Mouse (Mus musculus) kidney, embryonic 15.5 days (tissue): ENCODE data around the gene Gabra2. TPM values are rescaled to one million over a fixed set of nuclear protein-coding genes. Genes with fewer than 3 reads are reported as not detected.

Experiments used
- ATAC-seq: fragments of 200-750 bp; cut with Nextera tagmentation; replicated peaks from 2 replicates; pipeline ENCODE4 v1.8.0; 2017; ENCODE audit warnings: moderate TSS enrichment; ENCODE audit not compliant: low FRiP score
- H3K27ac ChIP-seq: fragments of 300-500 bp; sonication (generic); 2 replicates; pipeline ENCODE4 v1.5.1; 2015; ENCODE audit warnings: mild to moderate bottlenecking, inconsistent platforms
- H3K27me3 ChIP-seq: fragments of 300-500 bp; sonication (generic); 2 replicates; pipeline ENCODE4 v1.6.1; 2015; ENCODE audit warnings: inconsistent platforms
- H3K36me3 ChIP-seq: fragments of 300-500 bp; sonication (generic); 2 replicates; pipeline ENCODE4 v1.6.1; 2015; ENCODE audit warnings: inconsistent platforms
- H3K4me1 ChIP-seq: fragments of 300-500 bp; sonication (generic); 2 replicates; pipeline ENCODE4 v1.6.1; 2015; ENCODE audit warnings: inconsistent platforms
- H3K4me2 ChIP-seq: fragments of 300-500 bp; sonication (generic); 2 replicates; pipeline ENCODE4 v1.6.1; 2015; ENCODE audit warnings: moderate library complexity, mild to moderate bottlenecking, inconsistent platforms
- H3K4me3 ChIP-seq: fragments of 300-500 bp; sonication (generic); replicated peaks from 2 replicates; pipeline ENCODE4 v1.5.1; 2015; ENCODE audit warnings: mild to moderate bottlenecking, inconsistent platforms
- H3K9ac ChIP-seq: fragments of 300-500 bp; sonication (generic); 2 replicates; pipeline ENCODE4 v1.6.1; 2015; ENCODE audit warnings: mild to moderate bottlenecking, inconsistent platforms
- H3K9me3 ChIP-seq: fragments of 300-500 bp; sonication (generic); replicated peaks from 2 replicates; pipeline ENCODE4 v1.6.1; 2016; ENCODE audit warnings: inconsistent platforms
- WGBS: fragments of 180-500 bp; shearing (Covaris S2); methylation state at CpG from one replicate; pipeline ENCODE4 v1.1.7; 2015; ENCODE audit warnings: mixed read lengths; 5-methylcytosine and 5-hydroxymethylcytosine counted together
- polyA plus RNA-seq: library from polyadenylated mRNA; unstranded; fragments of >200 nt; fragmentation: Nextera tagmentation; extraction: Ambion mirVana; gene quantifications from 2 replicates; pipeline ENCODE4 v1.2.1, GENCODE M21; 2015

The Gabra2 gene
- 1.4 and 2.6 TPM in 2 replicates for polyA plus RNA-seq

GRCm38 (mm10) chr5:71095725-71096607 is at the start of gene Gabra2:
Gene Gabra2, minus strand, starts transcription at chr5:71095849.
- Histone ChIP-seq H3K4me1 (peaks cover 17% of the 10 kb centered on the region), H3K27ac (no peak within 1 kb of the TSS), H3K36me3 (no peaks in the 10 kb centered on the region), H3K4me3 (peak within 1 kb of the TSS; percentile 62), H3K4me2 (peak within 1 kb of the TSS; percentile 98), H3K27me3 (peaks cover 43% of the 10 kb centered on the region), H3K9me3 (no peaks in the 10 kb centered on the region), H3K9ac (peak within 1 kb of the TSS; percentile 41)
- under 1% methylated on average over 55 of the region's 55 CpGs for WGBS
- ATAC-seq, result peak; percentile 94

GRCm38 (mm10) chr5:71136691-71137090 is 41.0 kb upstream of the Gabra2 start:
- Histone ChIP-seq H3K36me3 (no peaks in the 10 kb centered on the region), H3K27me3 (no peaks in the 10 kb centered on the region), H3K27ac (no peak overlapping the region), H3K4me1 (no peaks in the 10 kb centered on the region), H3K9me3 (no peaks in the 10 kb centered on the region), H3K4me3 (no peak overlapping the region), H3K4me2 (no peak overlapping the region), H3K9ac (no peak overlapping the region)
- ATAC-seq, result no peak
- 77% methylated on average over 4 of the region's 4 CpGs for WGBS

GRCm38 (mm10) chr5:71135840-71136239 is 40.2 kb upstream of the Gabra2 start:
- Histone ChIP-seq H3K27ac (no peak overlapping the region), H3K9me3 (no peaks in the 10 kb centered on the region), H3K27me3 (no peaks in the 10 kb centered on the region), H3K4me3 (no peak overlapping the region), H3K4me2 (no peak overlapping the region), H3K4me1 (no peaks in the 10 kb centered on the region), H3K9ac (no peak overlapping the region), H3K36me3 (no peaks in the 10 kb centered on the region)
- ATAC-seq, result no peak
- WGBS, result 86% methylated on average over 2 of the region's 2 CpGs

- Histone ChIP-seq H3K9ac (no peak overlapping the region), H3K9me3 (no peaks in the 10 kb centered on the region), H3K4me1 (no peaks in the 10 kb centered on the region), H3K4me2 (no peak overlapping the region), H3K27me3 (no peaks in the 10 kb centered on the region), H3K4me3 (no peak overlapping the region), H3K36me3 (no peaks in the 10 kb centered on the region), H3K27ac (no peak overlapping the region)
- ATAC-seq, result no peak
- 70% methylated on average over 3 of the region's 3 CpGs for WGBS
Observed at GRCm38 (mm10) chr5:71127721-71128120, 32.1 kb upstream of the Gabra2 start.

- no peak overlapping the region for H3K4me3 ChIP-seq
- 76% methylated on average over 1 of the region's 1 CpGs for WGBS
- no peaks in the 10 kb centered on the region for H3K27me3 ChIP-seq
- H3K9ac ChIP-seq, result no peak overlapping the region
- no peak overlapping the region for H3K4me2 ChIP-seq
- no peak overlapping the region for H3K27ac ChIP-seq
- H3K36me3 ChIP-seq, result no peaks in the 10 kb centered on the region
- no peaks in the 10 kb centered on the region for H3K4me1 ChIP-seq
- H3K9me3 ChIP-seq, result no peaks in the 10 kb centered on the region
- no peak for ATAC-seq
Observed at GRCm38 (mm10) chr5:71115216-71115615, 19.6 kb upstream of the Gabra2 start.

GRCm38 (mm10) chr5:71095180-71095579 is 469 bp downstream of the Gabra2 start:
- Histone ChIP-seq H3K9ac (peak overlapping the region; percentile 19; the same call in 1 of the 2 replicates), H3K4me1 (peaks cover 17% of the 10 kb centered on the region), H3K27ac (no peak overlapping the region), H3K9me3 (no peaks in the 10 kb centered on the region), H3K27me3 (peaks cover 43% of the 10 kb centered on the region), H3K4me3 (peak overlapping the region; percentile 62), H3K36me3 (no peaks in the 10 kb centered on the region), H3K4me2 (peak overlapping the region; percentile 98)
- WGBS, result 1% methylated on average over 19 of the region's 19 CpGs
- ATAC-seq, result peak; percentile 69; the same call in 1 of the 2 replicates

- no peak for ATAC-seq
- Histone ChIP-seq H3K4me2 (peak overlapping the region; percentile 98), H3K27me3 (peaks cover 43% of the 10 kb centered on the region), H3K9me3 (no peaks in the 10 kb centered on the region), H3K4me1 (peaks cover 17% of the 10 kb centered on the region), H3K36me3 (no peaks in the 10 kb centered on the region), H3K4me3 (peak overlapping the region; percentile 62), H3K9ac (peak overlapping the region; percentile 19; the same call in 1 of the 2 replicates), H3K27ac (no peak overlapping the region)
- WGBS, result 24% methylated on average over 10 of the region's 10 CpGs
Observed at GRCm38 (mm10) chr5:71094776-71095175, 873 bp downstream of the Gabra2 start.

- Histone ChIP-seq H3K36me3 (no peaks in the 10 kb centered on the region), H3K4me1 (peaks cover 17% of the 10 kb centered on the region), H3K4me3 (no peak overlapping the region), H3K9ac (no peak overlapping the region), H3K4me2 (no peak overlapping the region), H3K27ac (no peak overlapping the region), H3K9me3 (no peaks in the 10 kb centered on the region), H3K27me3 (peaks cover 40% of the 10 kb centered on the region)
- ATAC-seq, result no peak
- WGBS, result 67% methylated on average over 2 of the region's 2 CpGs
Observed at GRCm38 (mm10) chr5:71093807-71094206, 1.8 kb downstream of the Gabra2 start.

- peaks cover 35% of the 10 kb centered on the region for H3K27me3 ChIP-seq
- H3K9ac ChIP-seq, result no peak overlapping the region
- no peak overlapping the region for H3K27ac ChIP-seq
- no peaks in the 10 kb centered on the region for H3K36me3 ChIP-seq
- H3K4me3 ChIP-seq, result no peak overlapping the region
- ATAC-seq, result no peak
- no peaks in the 10 kb centered on the region for H3K9me3 ChIP-seq
- no peak overlapping the region for H3K4me2 ChIP-seq
- peaks cover 17% of the 10 kb centered on the region for H3K4me1 ChIP-seq
Observed at GRCm38 (mm10) chr5:71092475-71092874, 3.2 kb downstream of the Gabra2 start.

- H3K27me3 ChIP-seq, result peaks cover 30% of the 10 kb centered on the region
- H3K4me1 ChIP-seq, result peaks cover 17% of the 10 kb centered on the region
- H3K4me2 ChIP-seq, result no peak overlapping the region
- H3K9ac ChIP-seq, result no peak overlapping the region
- H3K4me3 ChIP-seq, result no peak overlapping the region
- ATAC-seq, result no peak
- 71% methylated on average over 2 of the region's 2 CpGs for WGBS
- no peaks in the 10 kb centered on the region for H3K9me3 ChIP-seq
- H3K27ac ChIP-seq, result no peak overlapping the region
- H3K36me3 ChIP-seq, result no peaks in the 10 kb centered on the region
Observed at GRCm38 (mm10) chr5:71091926-71092325, 3.7 kb downstream of the Gabra2 start.

- H3K36me3 ChIP-seq, result no peaks in the 10 kb centered on the region
- no peak overlapping the region for H3K9ac ChIP-seq
- no peak overlapping the region for H3K27ac ChIP-seq
- no peaks in the 10 kb centered on the region for H3K4me1 ChIP-seq
- ATAC-seq, result no peak
- no peaks in the 10 kb centered on the region for H3K27me3 ChIP-seq
- no peaks in the 10 kb centered on the region for H3K9me3 ChIP-seq
- no peak overlapping the region for H3K4me2 ChIP-seq
- WGBS, result 88% methylated on average over 5 of the region's 5 CpGs
- H3K4me3 ChIP-seq, result no peak overlapping the region
Observed at GRCm38 (mm10) chr5:71078861-71079260, 16.8 kb downstream of the Gabra2 start.

GRCm38 (mm10) chr5:71061696-71062095 is 34.0 kb downstream of the Gabra2 start:
- Histone ChIP-seq H3K27ac (no peak overlapping the region), H3K36me3 (no peaks in the 10 kb centered on the region), H3K4me2 (no peak overlapping the region), H3K4me3 (no peak overlapping the region), H3K27me3 (no peaks in the 10 kb centered on the region), H3K9ac (no peak overlapping the region), H3K4me1 (0 out of 2 replicates have a peak, but pooled peaks cover 5% of the 10 kb centered on the region), H3K9me3 (no peaks in the 10 kb centered on the region)
- WGBS, result 72% methylated on average over 3 of the region's 3 CpGs
- no peak for ATAC-seq
